Mouse (Mus musculus): ENCODE data around the gene Cep135.

Gene Cep135

GRCm38 (mm10) chr5:76588551-76589283 lies at the start of gene Cep135:
Gene Cep135 (plus strand): TSS chr5:76588698.
- peak; percentile 54 to 73 for DNase-seq (ENCODE audit: low spot score in 2 of 2)

- no peak for DNase-seq (ENCODE audit: low spot score in 2 of 2)
Measured at GRCm38 (mm10) chr5:76540181-76540580, 48.3 kb upstream of the Cep135 start.

DNA sequence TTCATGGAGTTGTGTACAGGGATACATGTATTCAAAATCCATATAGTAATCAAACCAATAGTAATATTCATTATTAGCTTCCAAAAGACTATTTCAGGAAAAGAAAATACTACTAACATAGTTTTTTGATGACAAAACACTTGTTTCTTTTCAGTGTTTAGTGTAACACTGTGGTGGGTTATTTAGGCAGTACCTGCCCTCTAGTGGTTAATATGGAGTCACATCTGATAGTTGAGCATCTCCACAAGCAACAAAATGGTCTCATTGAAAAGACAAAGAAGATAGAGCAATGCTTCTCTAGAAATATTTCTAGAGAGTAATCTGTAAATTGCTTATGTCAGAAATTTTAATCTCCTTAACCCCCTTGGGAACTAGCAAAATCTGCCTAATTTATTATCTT lies 47.7 kb upstream of the Cep135 start:
- DNase-seq (ENCODE audit: low spot score in 2 of 2), result no peak

- no peak for DNase-seq (ENCODE audit: low spot score in 2 of 2)
Measured at GRCm38 (mm10) chr5:76543200-76543599, 45.3 kb upstream of the Cep135 start.

GRCm38 (mm10) chr5:76550426-76550825 lies 38.1 kb upstream of the Cep135 start:
- DNase-seq (ENCODE audit: low spot score in 2 of 2), result no peak

DNA sequence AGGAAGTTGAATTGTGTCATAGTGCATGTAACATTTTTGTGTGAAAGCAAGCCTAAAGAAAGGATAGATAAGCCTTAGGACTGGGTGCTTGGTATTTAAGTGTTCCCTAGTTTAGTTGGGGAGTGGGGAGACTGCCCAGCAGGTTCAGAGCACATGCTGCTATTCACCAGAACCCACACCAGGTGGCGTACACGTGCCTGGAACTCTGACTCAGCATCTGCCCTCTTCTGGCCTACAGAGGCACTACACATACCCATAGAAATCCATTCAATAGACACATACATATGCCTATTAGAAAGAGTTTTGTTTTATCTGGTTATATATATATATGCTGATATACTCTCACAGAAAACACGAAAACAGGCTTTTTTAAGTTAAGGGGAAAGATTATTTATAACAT lies 23.2 kb upstream of the Cep135 start:
- peak; percentile 35 for DNase-seq (ENCODE audit: low spot score in 2 of 2)

GRCm38 (mm10) chr5:76574251-76574650 lies 14.2 kb upstream of the Cep135 start:
- DNase-seq (ENCODE audit: low spot score in 2 of 2), result no peak

GRCm38 (mm10) chr5:76577026-76577425 lies 11.5 kb upstream of the Cep135 start:
- DNase-seq (ENCODE audit: low spot score in 2 of 2), result no peak

DNA sequence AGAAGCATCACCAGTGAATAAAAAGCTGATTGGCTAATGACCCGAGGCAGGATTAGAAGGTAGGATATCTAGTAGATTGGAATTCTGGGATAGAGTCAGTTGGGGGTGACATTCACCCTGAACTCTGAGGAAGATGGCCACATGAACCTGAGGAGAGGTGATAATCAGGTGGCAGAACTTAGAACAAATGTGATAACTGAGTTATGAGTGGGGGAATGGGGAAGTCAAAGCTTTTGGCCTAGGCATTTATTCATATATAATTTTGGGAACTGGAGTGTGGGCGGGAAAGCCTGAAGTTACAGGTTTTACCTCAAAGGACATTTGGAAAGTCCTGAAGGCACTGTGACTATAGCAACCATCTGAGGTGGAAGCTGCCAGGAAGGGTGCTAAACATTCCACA lies 3.1 kb upstream of the Cep135 start:
- no peak for DNase-seq (ENCODE audit: low spot score in 2 of 2)

DNA sequence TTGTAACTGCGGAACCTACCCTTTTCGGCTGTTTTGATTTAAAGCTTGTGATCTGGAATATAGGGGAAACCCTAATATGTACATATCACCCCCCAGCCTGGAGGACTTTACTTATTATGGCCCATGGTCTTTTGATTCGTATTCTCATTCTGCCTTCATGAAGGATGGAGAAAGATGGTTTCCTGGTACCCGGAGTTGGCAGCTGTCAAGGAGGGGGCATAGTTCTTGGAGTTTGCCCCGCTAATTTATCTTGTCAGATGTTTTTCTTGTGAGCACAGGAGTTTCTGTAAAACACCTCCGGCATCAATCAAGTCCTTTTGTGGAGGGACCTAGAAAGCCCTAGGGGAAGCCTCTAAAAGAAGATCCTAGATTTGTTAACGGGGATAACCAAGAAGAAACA lies 813 bp downstream of the Cep135 start:
- no peak for DNase-seq (ENCODE audit: low spot score in 2 of 2)

DNA sequence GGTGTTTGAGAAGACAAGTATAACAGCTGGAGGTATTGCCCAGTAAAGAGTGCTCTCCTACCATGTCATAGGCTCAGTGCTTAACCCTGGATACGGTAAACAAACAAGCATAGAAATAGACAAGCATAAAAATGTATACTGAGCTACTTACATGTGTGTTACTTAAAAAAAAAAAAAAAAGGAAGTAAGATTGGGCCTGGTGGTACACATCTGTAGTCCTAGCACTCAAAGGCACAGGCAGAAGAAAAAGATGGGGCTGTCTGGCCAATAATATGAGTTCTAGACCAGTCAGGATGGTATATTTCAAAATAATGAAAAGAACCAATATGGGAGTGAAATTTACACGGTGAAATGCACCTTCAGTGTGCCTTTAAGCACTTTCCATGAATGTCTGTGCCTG lies 1.5 kb downstream of the Cep135 start:
- DNase-seq (ENCODE audit: low spot score in 2 of 2), result no peak

- no peak for DNase-seq (ENCODE audit: low spot score in 2 of 2)
Measured at GRCm38 (mm10) chr5:76591885-76592284, 3.4 kb downstream of the Cep135 start.

GRCm38 (mm10) chr5:76609702-76610370 lies 21.3 kb downstream of the Cep135 start:
- DNase-seq (ENCODE audit: low spot score in 2 of 2), result no peak

DNA sequence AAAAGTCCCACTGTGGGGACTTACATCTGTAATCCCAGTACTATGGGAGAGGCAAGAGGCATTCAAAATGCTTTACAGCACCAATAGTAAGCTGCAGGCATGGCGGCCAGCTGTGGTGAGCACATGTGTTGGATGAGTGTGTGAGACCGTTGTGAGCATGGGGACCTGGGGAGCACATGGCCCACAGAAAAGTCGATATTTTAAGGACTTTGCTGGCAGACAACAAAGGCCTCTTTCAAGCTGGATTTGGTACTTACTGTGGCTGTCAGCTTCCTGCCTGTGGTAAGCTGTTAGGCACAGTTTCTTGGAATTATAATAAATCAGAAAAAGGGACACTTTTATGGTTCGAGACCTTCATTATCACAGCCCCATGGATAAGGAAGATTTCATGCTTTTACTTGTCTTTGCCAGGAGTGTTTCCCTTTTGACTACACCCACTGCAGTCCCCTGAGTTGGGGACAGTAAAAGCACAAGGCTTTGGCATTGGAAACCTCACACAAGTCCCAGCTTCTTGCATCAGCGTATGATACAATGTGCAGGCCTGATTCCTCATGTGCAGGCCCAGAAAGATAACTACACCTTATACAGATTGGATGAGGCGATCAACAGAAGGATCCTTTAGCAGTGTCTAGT lies 24.5 kb downstream of the Cep135 start:
- DNase-seq (ENCODE audit: low spot score in 2 of 2), result no peak

GRCm38 (mm10) chr5:76615276-76615675 lies 26.8 kb downstream of the Cep135 start:
- no peak for DNase-seq (ENCODE audit: low spot score in 2 of 2)

DNA sequence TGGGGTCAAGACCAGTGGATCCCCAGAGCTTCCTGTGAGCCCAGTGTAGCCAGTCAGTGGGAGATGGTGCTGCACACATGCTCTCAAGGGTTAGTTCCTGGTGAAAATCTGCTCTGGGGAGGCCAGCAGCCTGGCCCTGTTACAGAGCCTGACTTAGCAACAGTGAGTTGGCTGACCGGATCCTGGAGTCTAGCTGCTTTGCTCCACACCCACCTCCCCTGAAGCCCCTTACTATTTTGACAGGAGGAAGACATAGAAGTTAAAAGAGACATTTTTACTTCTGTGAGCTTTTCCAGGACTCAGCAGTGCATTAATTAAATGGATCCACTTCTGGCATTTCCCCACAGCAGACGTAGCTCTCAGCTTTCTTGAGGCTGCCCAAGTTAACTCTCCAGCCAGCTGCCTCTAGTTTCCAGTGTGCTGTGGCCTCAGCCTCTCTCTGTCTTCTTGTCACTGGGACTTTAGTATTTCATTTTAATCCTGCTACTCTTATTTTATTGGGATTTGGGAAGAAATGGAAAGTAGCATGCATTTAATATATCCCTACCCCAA lies 27.8 kb downstream of the Cep135 start:
- DNase-seq (ENCODE audit: low spot score in 2 of 2), result no peak

DNA sequence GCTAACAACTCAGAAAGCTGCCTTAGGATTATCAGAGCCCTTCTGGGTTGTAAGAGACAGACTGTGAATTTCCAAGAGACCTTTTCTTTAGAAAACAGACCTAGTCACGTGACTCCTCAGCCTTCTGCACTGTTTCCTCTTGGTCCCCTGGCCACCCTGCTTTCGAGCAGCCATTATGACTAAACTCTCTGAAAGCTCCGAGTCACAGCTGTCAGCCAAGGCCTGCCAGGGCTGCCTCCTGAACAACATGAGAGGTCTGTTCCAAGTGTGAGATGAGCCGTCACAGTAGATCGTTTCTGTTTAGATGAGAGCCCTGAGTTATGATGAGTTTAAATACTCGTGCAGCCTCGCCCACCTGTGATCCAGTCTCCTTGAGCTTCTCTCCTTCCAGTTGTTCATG lies 30.3 kb downstream of the Cep135 start:
- no peak for DNase-seq (ENCODE audit: low spot score in 2 of 2)

DNA sequence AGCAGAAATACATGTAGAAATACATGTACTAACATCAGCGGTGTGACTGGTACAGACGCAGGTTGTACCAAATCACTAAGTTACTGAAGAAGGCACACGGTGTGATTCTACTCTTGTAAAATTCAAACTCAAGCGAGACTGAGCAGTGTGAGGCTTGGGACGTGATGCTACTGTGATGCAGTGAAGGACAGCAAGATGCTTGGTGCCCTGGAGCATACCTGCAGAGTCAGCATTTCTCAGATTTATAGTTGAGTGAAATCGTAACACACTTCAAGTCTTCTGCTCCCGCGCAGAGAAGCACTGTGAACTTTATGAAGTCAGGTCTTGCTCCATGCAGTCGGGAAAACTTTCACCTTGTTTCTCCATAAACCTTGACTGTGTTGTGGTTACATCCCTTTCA lies 35.3 kb downstream of the Cep135 start:
- no peak for DNase-seq (ENCODE audit: low spot score in 2 of 2)

DNA sequence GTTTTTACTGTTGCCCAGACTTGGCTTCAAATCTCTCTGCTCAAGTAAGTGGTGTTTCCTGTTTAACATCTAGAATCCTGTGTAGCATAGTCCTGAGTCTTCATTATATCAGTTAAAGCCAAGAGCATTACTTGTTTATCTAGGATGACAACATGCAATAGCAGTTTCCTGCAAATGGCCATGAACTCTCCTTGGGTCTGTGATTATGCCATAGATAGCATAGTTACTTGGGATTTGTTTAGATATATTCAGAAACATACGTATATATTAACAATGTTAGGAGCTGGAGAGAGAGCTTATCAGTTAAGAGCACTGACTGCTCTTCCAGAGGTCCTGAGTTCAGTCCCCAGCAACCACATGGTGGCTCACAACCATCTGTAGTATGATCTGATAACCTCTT lies 39.3 kb downstream of the Cep135 start:
- no peak for DNase-seq (ENCODE audit: low spot score in 2 of 2)

DNA sequence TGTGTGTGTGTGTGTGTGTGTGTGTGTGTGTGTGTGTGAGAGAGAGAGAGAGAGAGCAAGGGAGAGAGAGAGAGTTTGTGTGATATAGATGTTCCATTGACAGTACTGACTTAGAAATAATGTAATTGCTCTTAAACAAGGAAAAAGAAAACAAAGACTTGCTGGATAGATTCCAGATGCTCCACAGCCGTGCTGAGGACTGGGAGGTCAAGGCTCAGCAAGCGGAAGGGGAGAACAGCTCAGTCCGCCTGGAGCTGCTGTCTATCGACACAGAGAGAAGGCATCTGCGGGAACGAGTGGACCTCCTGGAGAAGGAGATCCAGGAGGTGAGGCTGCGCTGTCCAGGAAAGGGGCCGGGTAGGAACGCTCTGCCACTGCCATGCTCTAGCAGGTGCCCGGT lies 45.5 kb downstream of the Cep135 start:
- no peak for DNase-seq (ENCODE audit: low spot score in 2 of 2)

- DNase-seq (ENCODE audit: low spot score in 2 of 2), result no peak
Measured at GRCm38 (mm10) chr5:76635592-76635991, 47.1 kb downstream of the Cep135 start.

GRCm38 (mm10) chr5:76642076-76642475 lies 53.6 kb downstream of the Cep135 start:
- DNase-seq (ENCODE audit: low spot score in 2 of 2), result no peak

GRCm38 (mm10) chr5:76644234-76644633 lies 55.7 kb downstream of the Cep135 start:
- no peak for DNase-seq (ENCODE audit: low spot score in 2 of 2)

Data from frontal cortex, postnatal 25 days (tissue).